Mouse (Mus musculus) cerebral cortex, adult 2 months (tissue): Measurements from ENCODE around the gene Taar5.

ENCODE experiments used
- WGBS: fragments of 180-500 bp; shearing (Covaris S2); methylation state at CpG from one replicate; pipeline ENCODE4 v1.1.7; 2018; 5-methylcytosine and 5-hydroxymethylcytosine counted together

Gene Taar5

DNA sequence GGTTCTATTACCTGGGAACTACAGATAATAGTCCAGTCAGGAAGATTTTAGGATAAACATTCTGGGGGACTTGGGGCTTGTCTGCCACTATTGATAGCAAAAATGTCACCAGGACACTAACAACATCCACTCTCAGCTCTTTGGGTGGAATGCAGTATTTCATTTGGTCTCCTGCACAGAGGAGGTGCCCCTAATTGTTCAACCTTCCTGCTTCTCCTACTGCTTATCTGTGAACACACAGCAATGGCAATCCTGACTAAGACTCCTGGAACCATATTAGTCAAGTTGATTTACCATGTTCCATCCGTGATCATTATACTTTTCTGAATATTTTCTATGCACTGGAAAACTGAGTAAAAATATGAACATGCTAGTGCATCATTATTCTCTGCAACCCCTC is 37.6 kb downstream of the Taar5 start:
- 93% methylated on average over 1 of the region's 1 CpGs for WGBS
